Mouse (Mus musculus) cerebellum, postnatal 4 days (tissue): Measurements from ENCODE around the gene Myl12a.

Source experiments
- DNase-seq, 2 experiments: peaks; one replicate each; pipeline ENCODE4 v3.0.0; 2022; ENCODE audit warnings: low spot score in 2 of 2, mixed read lengths in 1 of 2

The Myl12a gene

GRCm38 (mm10) chr17:71002744-71003094 lies at the start of gene Myl12a:
Gene Myl12a, minus strand, starts transcription at chr17:71002878.
- no peak for DNase-seq

DNA sequence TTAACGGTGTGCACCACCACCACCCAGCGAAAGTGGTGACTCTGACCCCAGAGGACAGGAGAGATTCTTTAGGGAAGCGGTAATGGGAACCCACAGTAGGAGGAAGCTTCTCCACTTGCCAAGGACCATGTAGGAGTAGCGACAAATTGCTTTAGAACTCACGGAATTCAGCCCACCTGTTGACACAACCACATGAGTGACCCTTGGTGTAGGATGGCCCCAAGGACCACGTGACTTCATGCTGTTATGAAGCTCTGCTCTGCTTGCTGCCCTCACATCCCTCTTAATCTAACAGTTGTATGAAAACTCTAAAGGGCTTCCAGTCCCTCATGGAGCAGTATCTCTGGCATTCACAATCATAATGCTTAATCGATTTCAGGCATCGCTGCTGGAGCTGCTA lies 46.6 kb upstream of the Myl12a start:
- DNase-seq: no peak

- DNase-seq: no peak
These were observed 44.2 kb upstream of the Myl12a start for GRCm38 (mm10) chr17:71046856-71047255.

GRCm38 (mm10) chr17:71045591-71045990 lies 42.9 kb upstream of the Myl12a start:
- DNase-seq: no peak

- DNase-seq: no peak
These were observed 40.0 kb upstream of the Myl12a start for GRCm38 (mm10) chr17:71042645-71043044.

DNA sequence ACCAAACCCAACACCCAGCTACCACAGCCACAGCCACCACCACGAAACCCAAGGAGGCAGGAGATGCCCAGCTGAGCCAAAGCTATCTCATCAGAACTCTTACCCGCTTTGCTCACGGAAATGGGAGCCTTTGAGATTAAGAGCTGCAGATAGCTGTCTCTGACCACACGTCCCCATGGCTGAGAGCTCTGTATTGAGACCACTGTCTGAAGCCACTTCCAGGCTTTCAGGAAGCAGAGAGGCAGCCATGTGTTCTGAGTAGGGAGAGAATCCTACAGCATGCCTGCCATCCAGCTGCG lies 37.9 kb upstream of the Myl12a start:
- no peak for DNase-seq

GRCm38 (mm10) chr17:71039851-71040581 lies 37.3 kb upstream of the Myl12a start:
- DNase-seq: no peak

GRCm38 (mm10) chr17:71038812-71039211 lies 36.1 kb upstream of the Myl12a start:
- no peak for DNase-seq

GRCm38 (mm10) chr17:71037188-71037587 lies 34.5 kb upstream of the Myl12a start:
- DNase-seq: no peak

GRCm38 (mm10) chr17:71034472-71034871 lies 31.8 kb upstream of the Myl12a start:
- DNase-seq: no peak

- no peak for DNase-seq
These were observed 30.0 kb upstream of the Myl12a start for GRCm38 (mm10) chr17:71032719-71033118.

- DNase-seq: no peak
These were observed 24.5 kb upstream of the Myl12a start for GRCm38 (mm10) chr17:71027186-71027585.

- DNase-seq: no peak
These were observed 23.2 kb upstream of the Myl12a start for GRCm38 (mm10) chr17:71025922-71026321.

- no peak for DNase-seq
These were observed 21.4 kb upstream of the Myl12a start for GRCm38 (mm10) chr17:71024071-71024470.

DNA sequence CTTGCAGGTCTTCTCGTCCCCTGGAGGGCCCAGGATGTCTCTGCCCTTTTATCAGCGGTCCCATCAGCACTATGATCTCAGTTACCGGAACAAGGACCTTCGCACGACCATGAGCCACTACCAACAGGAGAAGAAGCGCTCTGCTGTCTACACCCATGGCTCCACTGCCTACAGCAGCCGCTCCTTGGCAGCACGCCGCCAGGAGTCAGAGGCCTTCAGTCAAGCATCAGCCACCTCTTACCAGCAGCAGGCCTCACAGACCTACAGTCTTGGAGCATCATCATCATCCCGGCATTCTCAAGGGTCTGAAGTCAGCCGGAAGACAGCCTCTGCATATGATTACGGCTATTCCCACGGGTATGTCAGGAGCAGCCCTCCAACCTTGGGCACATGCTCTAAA lies 20.2 kb upstream of the Myl12a start:
- no peak for DNase-seq

DNA sequence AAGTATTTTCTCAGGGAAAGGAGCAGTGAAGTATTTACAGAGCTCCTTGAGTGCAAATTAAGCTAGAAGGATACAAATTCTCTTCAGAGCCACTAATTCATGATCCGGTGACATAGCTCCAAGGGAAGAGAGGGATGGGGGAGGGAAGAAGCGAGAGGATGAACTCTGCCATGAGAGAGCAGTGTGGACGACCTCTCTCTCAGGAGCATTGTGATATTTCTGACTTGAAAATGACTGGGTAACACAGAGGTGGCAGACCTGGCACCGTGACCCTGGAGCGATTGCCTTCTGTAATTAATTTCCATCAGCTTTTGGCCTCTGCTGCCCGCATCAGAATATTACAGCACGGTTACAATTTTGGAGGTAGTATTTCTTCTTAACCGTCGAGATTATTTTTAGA lies 17.2 kb upstream of the Myl12a start:
- no peak for DNase-seq

- no peak for DNase-seq
These were observed 16.6 kb upstream of the Myl12a start for GRCm38 (mm10) chr17:71019309-71019655.

DNA sequence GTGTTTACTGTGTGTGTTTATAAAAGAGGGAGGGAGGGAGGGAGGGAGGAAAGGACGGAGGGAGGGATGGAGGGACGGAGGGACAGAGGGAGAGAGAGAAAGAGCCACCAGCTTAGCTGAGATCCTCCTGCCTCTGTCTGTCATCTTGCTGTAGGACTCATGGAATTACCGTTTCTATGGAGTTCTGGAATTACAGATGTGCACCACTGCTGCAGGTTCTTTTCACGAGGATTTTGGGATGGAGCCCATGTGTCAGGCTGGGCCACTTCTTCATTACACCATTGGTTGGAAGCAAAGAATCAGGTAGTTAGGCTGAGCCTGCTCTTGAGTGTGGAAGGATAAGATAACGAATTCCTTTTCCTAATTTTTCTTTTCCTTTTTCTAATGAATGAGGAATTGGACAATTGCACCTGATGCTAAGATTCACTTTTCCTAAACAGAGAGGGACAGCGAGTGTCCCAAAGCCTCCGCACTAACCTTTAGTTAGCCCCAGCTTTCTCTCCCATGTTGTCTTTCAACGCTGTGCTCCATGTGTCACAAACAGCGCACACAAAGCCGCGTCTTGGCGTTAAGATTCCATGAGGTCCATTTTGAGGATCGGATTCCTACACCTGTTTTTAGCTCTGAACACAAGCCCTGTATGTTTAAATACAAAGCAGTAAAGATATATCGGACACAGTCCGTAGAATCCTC lies 16.1 kb upstream of the Myl12a start:
- no peak for DNase-seq

DNA sequence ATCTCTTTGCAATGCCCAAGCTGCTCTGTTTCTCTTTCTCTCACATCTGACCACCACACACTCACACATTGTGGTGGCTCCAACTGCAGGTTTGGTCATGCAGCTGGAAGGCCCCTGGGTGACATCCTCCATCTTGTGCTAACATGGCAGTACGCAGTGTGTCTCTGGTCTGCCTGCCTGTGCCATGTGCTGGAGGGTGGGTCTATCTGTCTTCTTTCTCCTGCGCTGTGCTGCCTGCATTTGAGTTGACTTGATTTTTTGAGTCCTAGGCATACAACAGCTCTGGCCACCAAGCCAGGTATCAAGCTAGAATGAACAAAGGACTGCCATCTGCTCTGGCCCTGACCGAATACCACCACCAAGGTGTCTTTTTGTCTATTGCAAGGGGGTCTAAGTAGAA lies 15.5 kb upstream of the Myl12a start:
- DNase-seq: no peak

GRCm38 (mm10) chr17:71017457-71017998 lies 14.8 kb upstream of the Myl12a start:
- no peak for DNase-seq

- DNase-seq: no peak
These were observed 12.2 kb upstream of the Myl12a start for GRCm38 (mm10) chr17:71014911-71015310.

DNA sequence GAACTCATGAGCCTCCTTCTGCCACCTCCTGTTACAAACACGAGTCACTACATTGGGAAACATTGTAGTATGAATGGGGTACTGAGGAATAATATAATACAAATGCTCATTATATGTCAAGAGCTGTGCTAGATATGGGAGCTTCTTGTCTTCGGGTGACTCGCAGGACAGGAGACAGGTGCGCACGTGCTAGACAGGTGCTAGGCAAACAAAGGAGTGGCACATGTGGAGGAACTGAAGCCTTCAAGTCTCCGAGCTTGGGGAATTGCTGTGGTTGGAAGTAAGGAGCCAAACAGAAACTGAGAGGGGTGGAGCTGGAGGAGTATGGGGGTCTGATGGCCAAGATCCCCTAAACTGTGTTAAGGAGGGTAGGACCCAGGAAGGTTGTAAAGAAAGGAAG lies 10.4 kb upstream of the Myl12a start:
- DNase-seq: no peak

- no peak for DNase-seq
These were observed 9.4 kb upstream of the Myl12a start for GRCm38 (mm10) chr17:71011931-71012662.
